Mouse (Mus musculus) MEL (cell line): Measurements from ENCODE around the gene Cfd. TPM values are rescaled to one million over a fixed set of nuclear protein-coding genes. Genes with fewer than 3 reads are reported as not detected.
A peak's percentile ranks its signal among the peaks of the same experiment; 100 is the strongest.

Experiments
- DNase-seq: peaks from one replicate; pipeline ENCODE4 v3.0.0; 2011; ENCODE audit warnings: low read depth, low spot score
- H3K27ac ChIP-seq: 2 replicates; pipeline ENCODE4 v1.5.1; 2012; ENCODE audit warnings: low read depth, mild to moderate bottlenecking, control low read depth, low read length, moderate library complexity; ENCODE audit not compliant: control insufficient read depth
- H3K27me3 ChIP-seq, 2 experiments: fragments of 150-350 bp in 1 of 2; sonication (generic) in 1 of 2; 2 replicates each; pipeline ENCODE4 v1.6.1; 2012; ENCODE audit warnings: low read length in 2 of 2, mild to moderate bottlenecking in 2 of 2, improper control_type of control experiment in 1 of 2, moderate library complexity in 1 of 2; ENCODE audit not compliant: insufficient read depth in 2 of 2, control insufficient read depth in 1 of 2
- H3K36me3 ChIP-seq, 2 experiments: 2 replicates each; pipeline ENCODE4 v1.6.1; 2012 to 2014; ENCODE audit warnings: low read length in 2 of 2, improper control_type of control experiment in 1 of 2, inconsistent platforms in 1 of 2, mild to moderate bottlenecking in 1 of 2; ENCODE audit not compliant: insufficient read depth in 2 of 2, control insufficient read depth in 1 of 2
- H3K4me1 ChIP-seq, 2 experiments: fragments of 150-350 bp in 1 of 2; sonication (generic) in 1 of 2; 2 replicates each; pipeline ENCODE4 v1.6.1; 2012; ENCODE audit warnings: low read length in 2 of 2, improper control_type of control experiment in 1 of 2, mild to moderate bottlenecking in 1 of 2; ENCODE audit not compliant: insufficient read depth in 2 of 2, control insufficient read depth in 1 of 2
- H3K4me3 ChIP-seq, 2 experiments: fragments of 150-350 bp in 1 of 2; sonication (generic) in 1 of 2; 2 replicates each; pipeline ENCODE4 v1.5.1; 2012; ENCODE audit warnings: low read depth in 2 of 2, low read length in 2 of 2, mild to moderate bottlenecking in 2 of 2, moderate library complexity in 2 of 2, control low read depth in 1 of 2, improper control_type of control experiment in 1 of 2; ENCODE audit not compliant: control insufficient read depth in 1 of 2, insufficient read depth in 1 of 2
- H3K79me2 ChIP-seq: 2 replicates; pipeline ENCODE4 v1.6.1; 2012; ENCODE audit warnings: mild to moderate bottlenecking, low read length, moderate library complexity; ENCODE audit not compliant: control insufficient read depth, poor library complexity, insufficient read depth
- H3K9ac ChIP-seq: 2 replicates; pipeline ENCODE4 v1.6.1; 2012; ENCODE audit warnings: low read depth, mild to moderate bottlenecking, control low read depth, low read length, moderate library complexity; ENCODE audit not compliant: control insufficient read depth, poor library complexity, severe bottlenecking
- H3K9me3 ChIP-seq: fragments of 150-350 bp; sonication (generic); replicated peaks from 2 replicates; pipeline ENCODE4 v1.6.1; 2012; ENCODE audit warnings: mild to moderate bottlenecking, low read length, improper control_type of control experiment, moderate library complexity; ENCODE audit not compliant: insufficient read depth
- BHLHE40 ChIP-seq: IDR thresholded peaks from 2 replicates; pipeline ENCODE4 v1.6.1; 2012; ENCODE audit warnings: low read depth, mild to moderate bottlenecking, inconsistent platforms, low read length, improper control_type of control experiment, borderline replicate concordance
- CHD1 ChIP-seq: IDR thresholded peaks from 2 replicates; pipeline ENCODE4 v1.6.1; 2012; ENCODE audit warnings: low read depth, mild to moderate bottlenecking, inconsistent platforms, low read length, improper control_type of control experiment
- CTCF ChIP-seq, 3 experiments: IDR thresholded peaks in 2 of 3; conservative IDR thresholded peaks in 1 of 3; 2 replicates each; pipeline ENCODE4 v1.5.1; 2011 to 2012; ENCODE audit warnings: low read length in 3 of 3, low read depth in 2 of 3, mild to moderate bottlenecking in 2 of 3, improper control_type of control experiment in 1 of 3, inconsistent platforms in 1 of 3, mixed read lengths in 1 of 3, moderate library complexity in 1 of 3; ENCODE audit not compliant: control insufficient read depth in 1 of 3, insufficient read depth in 1 of 3, poor library complexity in 1 of 3, severe bottlenecking in 1 of 3
- E2F4 ChIP-seq: IDR thresholded peaks from 2 replicates; pipeline ENCODE4 v1.6.1; 2011; ENCODE audit warnings: low read depth, low read length, improper control_type of control experiment, borderline replicate concordance
- ELF1 ChIP-seq: IDR thresholded peaks from 2 replicates; pipeline ENCODE4 v1.6.1; 2014; ENCODE audit warnings: low read depth, mild to moderate bottlenecking, inconsistent platforms, low read length, improper control_type of control experiment, moderate library complexity
- EP300 ChIP-seq, 2 experiments: IDR thresholded peaks; 2 replicates each; pipeline ENCODE4 v1.6.1; 2011; ENCODE audit warnings: improper control_type of control experiment in 2 of 2, low read length in 2 of 2, low read depth in 1 of 2, mild to moderate bottlenecking in 1 of 2
- ETS1 ChIP-seq: IDR thresholded peaks from 2 replicates; pipeline ENCODE4 v1.6.1; 2012; ENCODE audit warnings: low read depth, mild to moderate bottlenecking, inconsistent platforms, low read length, improper control_type of control experiment, moderate library complexity
- GABPA ChIP-seq: IDR thresholded peaks from 2 replicates; pipeline ENCODE4 v1.6.1; 2012; ENCODE audit warnings: low read depth, mild to moderate bottlenecking, inconsistent platforms, low read length, improper control_type of control experiment, moderate library complexity
- HCFC1 ChIP-seq: IDR thresholded peaks from 2 replicates; pipeline ENCODE4 v1.6.1; 2012; ENCODE audit warnings: low read depth, mild to moderate bottlenecking, inconsistent platforms, low read length, improper control_type of control experiment, moderate library complexity
- JUND ChIP-seq: IDR thresholded peaks from 2 replicates; pipeline ENCODE4 v1.6.1; 2011; ENCODE audit warnings: low read depth, mild to moderate bottlenecking, improper control_type of control experiment, low read length
- KAT2A ChIP-seq: conservative IDR thresholded peaks from 2 replicates; pipeline ENCODE4 v1.6.1; 2012; ENCODE audit warnings: low read depth, low read length, improper control_type of control experiment, inconsistent platforms
- MAFK ChIP-seq: IDR thresholded peaks from 2 replicates; pipeline ENCODE4 v1.6.1; 2011; ENCODE audit warnings: low read depth, mild to moderate bottlenecking, low read length, improper control_type of control experiment, borderline replicate concordance
- MAX ChIP-seq: IDR thresholded peaks from 2 replicates; pipeline ENCODE4 v1.6.1; 2011; ENCODE audit warnings: low read length, improper control_type of control experiment
- MAZ ChIP-seq: IDR thresholded peaks from 2 replicates; pipeline ENCODE4 v1.6.1; 2012; ENCODE audit warnings: low read depth, mild to moderate bottlenecking, inconsistent platforms, low read length, improper control_type of control experiment
- MYB ChIP-seq: IDR thresholded peaks from 2 replicates; pipeline ENCODE4 v1.6.1; 2011; ENCODE audit warnings: mild to moderate bottlenecking, low read depth, low read length, improper control_type of control experiment
- NELFE ChIP-seq: IDR thresholded peaks from 2 replicates; pipeline ENCODE4 v1.6.1; 2011; ENCODE audit warnings: low read depth, low read length, improper control_type of control experiment
- NRF1 ChIP-seq: IDR thresholded peaks from 2 replicates; pipeline ENCODE4 v1.6.1; 2014; ENCODE audit warnings: low read depth, mild to moderate bottlenecking, inconsistent platforms, low read length, improper control_type of control experiment, moderate library complexity; ENCODE audit not compliant: poor library complexity, insufficient read depth, severe bottlenecking
- POLR2A ChIP-seq, 2 experiments: IDR thresholded peaks; 2 replicates each; pipeline ENCODE4 v1.6.1; 2011 to 2012; ENCODE audit warnings: low read length in 2 of 2, mild to moderate bottlenecking in 2 of 2, control low read depth in 1 of 2, improper control_type of control experiment in 1 of 2, low read depth in 1 of 2, moderate library complexity in 1 of 2; ENCODE audit not compliant: control insufficient read depth in 1 of 2, insufficient read depth in 1 of 2, poor library complexity in 1 of 2
- POLR2AphosphoS5 ChIP-seq: IDR thresholded peaks from 2 replicates; pipeline ENCODE4 v1.6.1; 2012; ENCODE audit warnings: low read depth, borderline replicate concordance, mild to moderate bottlenecking, inconsistent platforms, low read length, moderate library complexity, mixed read lengths
- RAD21 ChIP-seq: IDR thresholded peaks from 2 replicates; pipeline ENCODE4 v1.6.1; 2011; ENCODE audit warnings: mild to moderate bottlenecking, low read depth, low read length, improper control_type of control experiment
- RCOR1 ChIP-seq: IDR thresholded peaks from 2 replicates; pipeline ENCODE4 v1.6.1; 2012; ENCODE audit warnings: low read depth, mild to moderate bottlenecking, inconsistent platforms, low read length, improper control_type of control experiment
- SIN3A ChIP-seq: IDR thresholded peaks from 2 replicates; pipeline ENCODE4 v1.6.1; 2012; ENCODE audit warnings: low read length, improper control_type of control experiment, inconsistent platforms
- TAL1 ChIP-seq: IDR thresholded peaks from 2 replicates; pipeline ENCODE4 v1.6.1; 2012; ENCODE audit warnings: mild to moderate bottlenecking, inconsistent platforms, low read length, moderate library complexity, mixed read lengths
- TBP ChIP-seq: IDR thresholded peaks from 2 replicates; pipeline ENCODE4 v1.8.0; 2011; ENCODE audit warnings: low read depth, low read length, improper control_type of control experiment
- UBTF ChIP-seq: IDR thresholded peaks from 2 replicates; pipeline ENCODE4 v1.6.1; 2012; ENCODE audit warnings: low read depth, mild to moderate bottlenecking, inconsistent platforms, low read length, improper control_type of control experiment, moderate library complexity, borderline replicate concordance; ENCODE audit not compliant: insufficient read depth
- USF1 ChIP-seq: IDR thresholded peaks from 2 replicates; pipeline ENCODE4 v1.6.1; 2014; ENCODE audit warnings: low read depth, mild to moderate bottlenecking, inconsistent platforms, low read length, improper control_type of control experiment, moderate library complexity
- USF2 ChIP-seq, 2 experiments: IDR thresholded peaks; 2 replicates each; pipeline ENCODE4 v1.6.1; 2011 to 2012; ENCODE audit warnings: improper control_type of control experiment in 2 of 2, low read length in 2 of 2, borderline replicate concordance in 1 of 2, inconsistent platforms in 1 of 2, low read depth in 1 of 2, mild to moderate bottlenecking in 1 of 2; ENCODE audit not compliant: insufficient read depth in 1 of 2
- ZC3H11A ChIP-seq: IDR thresholded peaks from 2 replicates; pipeline ENCODE4 v1.6.1; 2012; ENCODE audit warnings: low read depth, mild to moderate bottlenecking, inconsistent platforms, low read length, improper control_type of control experiment
- ZKSCAN1 ChIP-seq: IDR thresholded peaks from 2 replicates; pipeline ENCODE4 v1.6.1; 2012; ENCODE audit warnings: low read depth, mild to moderate bottlenecking, inconsistent platforms, low read length, improper control_type of control experiment, moderate library complexity
- ZNF384 ChIP-seq: IDR thresholded peaks from 2 replicates; pipeline ENCODE4 v1.6.1; 2012; ENCODE audit warnings: low read depth, mild to moderate bottlenecking, inconsistent platforms, low read length, improper control_type of control experiment
- polyA plus RNA-seq, 2 experiments: library from polyadenylated mRNA; stranded (reverse) in 1 of 2; unstranded in 1 of 2; fragments of >175 nt in 1 of 2; fragments of >200 nt in 1 of 2; gene quantifications; 2 replicates each; pipeline versions ENCODE4 v1.2.1 to v1.2.4; 2012; ENCODE audit warnings: low replicate concordance in 2 of 2, low read depth in 1 of 2; ENCODE audit not compliant: insufficient read length in 2 of 2, insufficient read depth in 1 of 2, missing spikeins in 1 of 2
- total RNA-seq: library from RNA; depleted of rRNA; stranded (reverse); fragments of 300-350 nt; gene quantifications from 2 replicates; pipeline ENCODE4 v1.2.3, GENCODE M21; 2012

The Cfd gene
- total and polyA plus RNA-seq, 3 experiments, result 0.21 TPM; not detected in 2

DNA sequence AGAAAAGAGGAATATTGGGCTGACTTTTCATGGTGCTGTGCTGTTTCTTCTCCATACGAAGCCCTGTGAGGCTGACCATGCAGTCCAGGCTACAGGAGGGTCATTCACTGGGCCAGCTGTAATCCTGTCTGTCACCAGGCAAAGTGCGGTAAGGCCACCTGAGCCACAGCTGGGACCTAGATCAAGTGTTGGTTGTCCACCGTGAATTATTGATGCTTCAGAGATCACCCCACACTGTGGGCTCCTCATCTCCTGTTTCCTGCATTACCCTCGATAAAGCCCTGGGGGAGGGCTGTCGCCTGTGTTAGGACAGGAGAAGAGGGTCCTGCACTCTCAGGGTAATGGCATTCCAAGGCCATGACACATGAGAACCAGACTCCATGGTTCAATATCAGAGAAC, 44.1 kb upstream of the Cfd start:
- no peak for DNase-seq
- Histone ChIP-seq H3K27me3 (no peaks in the 10 kb centered on the region), H3K4me1 (peaks cover 3 to 13% of the 10 kb centered on the region in 2 experiments; a peak in 3 of 4 replicates), H3K9me3 (no peaks in the 10 kb centered on the region), H3K9ac (no peak overlapping the region), H3K36me3 (peaks cover 0 to 5% of the 10 kb centered on the region in 2 experiments; a peak in 1 of 4 replicates), H3K4me3 (no peak overlapping the region), H3K79me2 (no peaks in the 10 kb centered on the region), H3K27ac (no peak overlapping the region)
- TF ChIP-seq KAT2A, result no peak
- TF ChIP-seq MYB, result no peak
- TF ChIP-seq E2F4, result no peak
- no peak for TF ChIP-seq USF2 (IDR thresholded peaks at IDR 0.05; ENCODE audit: borderline replicate concordance in 1 of 2, insufficient read depth in 1 of 2, low read depth in 1 of 2, low read length in 2 of 2)
- TF ChIP-seq CTCF (IDR thresholded peaks at IDR 0.05 in 2 of 3, conservative IDR thresholded peaks at IDR 0.05 in 1 of 3; ENCODE audit: control insufficient read depth in 1 of 3, insufficient read depth in 1 of 3, low read depth in 2 of 3, low read length in 3 of 3, poor library complexity in 1 of 3, severe bottlenecking in 1 of 3), result no peak
- no peak for TF ChIP-seq MAX
- TF ChIP-seq ZKSCAN1, result no peak
- no peak for TF ChIP-seq RAD21
- no peak for TF ChIP-seq BHLHE40
- TF ChIP-seq USF1, result no peak
- no peak for TF ChIP-seq POLR2A (IDR thresholded peaks at IDR 0.05; ENCODE audit: control insufficient read depth in 1 of 2, insufficient read depth in 1 of 2, low read depth in 1 of 2, low read length in 2 of 2, poor library complexity in 1 of 2)
- TF ChIP-seq JUND, result no peak
- TF ChIP-seq POLR2AphosphoS5, result no peak
- no peak for TF ChIP-seq NRF1
- TF ChIP-seq MAFK, result no peak
- TF ChIP-seq RCOR1, result no peak
- TF ChIP-seq EP300 (IDR thresholded peaks at IDR 0.05; ENCODE audit: low read depth in 1 of 2, low read length in 2 of 2), result no peak
- TF ChIP-seq ZNF384, result no peak

DNA sequence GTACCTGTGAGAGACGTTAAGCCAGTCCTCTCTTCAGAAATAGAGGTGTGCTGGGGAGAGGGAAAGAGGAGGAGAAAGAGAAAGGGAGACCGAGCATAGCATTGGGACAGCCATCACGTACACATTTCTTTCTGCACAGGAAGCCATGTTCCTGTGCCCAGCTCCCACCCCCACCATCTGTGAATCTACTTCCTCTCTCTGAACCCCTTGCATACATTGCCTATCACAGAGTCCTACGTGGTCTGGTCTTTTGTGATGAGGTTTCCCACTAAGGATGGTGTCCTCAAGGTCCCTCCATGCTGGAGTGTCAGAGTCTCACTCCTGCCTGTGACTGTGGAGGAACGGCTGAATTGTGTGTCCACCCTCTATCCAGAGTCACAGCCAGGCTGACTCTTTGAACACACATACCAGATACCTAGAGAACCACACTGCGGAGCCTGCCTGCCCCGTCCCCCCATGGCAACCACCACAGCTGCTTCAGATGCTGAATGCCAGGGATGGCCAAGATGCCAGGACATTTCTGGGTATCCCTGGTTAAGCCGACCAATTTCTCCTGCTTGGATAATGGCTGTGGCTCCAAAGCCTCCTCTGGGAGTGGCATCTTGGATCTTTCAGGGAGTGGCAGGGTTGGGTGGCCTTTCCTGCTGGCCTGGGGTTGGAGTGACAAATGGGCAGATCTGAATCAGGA, 40.6 kb upstream of the Cfd start:
- no peaks in the 10 kb centered on the region for H3K27me3 ChIP-seq
- H3K4me3 ChIP-seq, result no peak overlapping the region
- H3K36me3 ChIP-seq, result peaks cover 0 to 13% of the 10 kb centered on the region in 2 experiments; a peak in 1 of 4 replicates
- peak; percentile 64 for DNase-seq
- no peaks in the 10 kb centered on the region for H3K9me3 ChIP-seq
- 0 out of 2 replicates have a peak overlapping the region, but pooled peaks have one; percentile 4 for H3K27ac ChIP-seq
- H3K9ac ChIP-seq, result peak overlapping the region; percentile 7; the same call in 1 of the 2 replicates
- peaks cover 3 to 25% of the 10 kb centered on the region in 2 experiments for H3K4me1 ChIP-seq
- peaks cover 23% of the 10 kb centered on the region for H3K79me2 ChIP-seq
- TF ChIP-seq ZNF384, result peak; percentile 57; the same call in 1 of the 2 replicates
- TF ChIP-seq ELF1, result 0 out of 2 replicates have a peak, but pooled peaks have one; percentile 31
- no peak for TF ChIP-seq CHD1
- TF ChIP-seq NRF1, result no peak
- TF ChIP-seq ETS1, result no peak
- TF ChIP-seq HCFC1, result 0 out of 2 replicates have a peak, but pooled peaks have one; percentile 28
- TF ChIP-seq POLR2AphosphoS5, result no peak
- TF ChIP-seq MAFK, result no peak
- TF ChIP-seq NELFE, result peak; percentile 38; the same call in 1 of the 2 replicates
- TF ChIP-seq ZC3H11A, result no peak
- no peak for TF ChIP-seq EP300 (IDR thresholded peaks at IDR 0.05; ENCODE audit: low read depth in 1 of 2, low read length in 2 of 2)
- TF ChIP-seq UBTF, result no peak
- TF ChIP-seq GABPA, result no peak
- TF ChIP-seq SIN3A, result no peak; the same call in 1 of the 2 replicates
- TF ChIP-seq TAL1, result peak; percentile 29; the same call in 1 of the 2 replicates
- TF ChIP-seq TBP, result no peak
- TF ChIP-seq MAZ, result no peak
